Mouse (Mus musculus) thymus, postnatal 10 days (tissue): ENCODE data around the gene Micu1.

Source experiments
- DNase-seq, 2 experiments: peaks; one replicate each; pipeline ENCODE4 v3.0.0; 2021; ENCODE audit warnings: low spot score in 2 of 2

Micu1 gene

DNA sequence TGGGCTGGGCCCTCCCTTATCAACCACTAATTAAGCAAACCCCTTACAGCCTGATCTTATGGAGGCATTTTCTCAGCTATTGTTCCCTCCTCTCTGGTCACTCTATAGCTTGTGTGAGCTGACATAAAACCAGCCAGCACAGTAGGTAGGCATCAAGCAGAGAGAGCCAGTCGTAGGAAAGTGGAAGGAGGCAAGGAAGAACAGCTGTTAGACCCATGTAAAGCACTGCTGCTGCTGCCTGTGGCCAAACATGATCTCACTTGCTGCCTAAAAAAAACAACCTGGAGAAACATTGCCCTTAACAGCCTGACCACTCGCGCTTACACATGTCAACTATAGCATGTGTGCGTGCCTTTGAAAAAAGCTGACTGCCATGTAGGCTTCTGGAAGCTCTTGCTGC, 19.3 kb downstream of the Micu1 start:
- DNase-seq = no peak

DNA sequence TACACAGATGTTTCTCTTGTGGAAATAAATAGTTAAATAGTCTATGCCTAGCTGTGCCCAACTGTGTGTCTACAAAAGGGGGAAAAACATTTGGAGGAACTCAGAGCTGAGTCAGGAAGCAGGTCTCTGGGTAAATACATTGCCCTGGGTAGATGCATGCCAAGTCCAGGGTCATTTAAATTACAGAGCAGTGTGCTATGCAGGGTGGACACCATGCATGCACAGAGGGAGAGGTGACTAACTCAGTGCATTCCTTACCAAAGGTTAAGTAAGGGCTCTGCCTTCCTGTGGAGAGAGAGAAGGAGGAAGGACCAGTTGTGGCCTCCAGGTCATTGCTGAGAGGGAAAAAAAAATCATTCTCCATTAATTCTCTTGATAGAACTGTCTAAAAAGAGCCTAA, 22.4 kb downstream of the Micu1 start:
- no peak for DNase-seq

DNA sequence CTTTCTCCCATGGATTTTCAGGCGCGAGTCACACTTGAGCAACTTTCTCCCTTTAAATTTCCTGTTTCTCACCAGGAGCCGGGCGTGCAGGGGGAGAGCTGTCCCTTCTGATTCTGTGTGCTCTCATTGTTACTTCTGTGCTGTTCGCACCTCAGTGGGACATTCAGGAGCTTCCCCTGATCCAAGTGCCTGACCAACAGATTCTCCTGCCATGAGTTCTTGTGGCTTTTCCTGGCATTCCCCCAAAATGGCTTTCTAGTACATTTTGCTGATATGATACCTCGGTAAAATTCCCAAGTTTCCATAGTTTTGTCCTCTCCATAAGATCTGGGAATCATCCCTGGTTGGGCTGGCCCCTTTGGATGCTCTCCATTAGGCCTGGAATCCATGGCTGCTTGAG, 25.0 kb downstream of the Micu1 start:
- no peak for DNase-seq

DNA sequence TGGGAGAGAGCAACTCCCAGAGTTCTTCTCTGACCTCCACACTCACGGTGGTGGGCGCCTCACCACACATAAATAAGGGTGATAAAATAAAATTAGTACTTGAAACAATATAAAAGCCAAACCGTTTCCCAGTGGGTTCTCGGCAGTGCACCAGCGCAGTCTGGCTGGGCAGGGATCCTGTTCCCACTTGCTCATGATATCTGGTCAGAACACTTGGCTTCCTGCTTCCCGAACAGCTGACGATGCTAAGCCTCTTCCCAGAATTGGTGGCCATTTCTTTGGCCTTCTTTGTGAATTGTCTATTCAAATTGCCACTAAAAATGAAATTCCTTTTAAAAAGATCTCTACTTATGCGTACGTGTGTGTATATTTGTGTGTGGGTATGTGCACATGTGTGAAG, 27.0 kb downstream of the Micu1 start:
- no peak for DNase-seq

DNA sequence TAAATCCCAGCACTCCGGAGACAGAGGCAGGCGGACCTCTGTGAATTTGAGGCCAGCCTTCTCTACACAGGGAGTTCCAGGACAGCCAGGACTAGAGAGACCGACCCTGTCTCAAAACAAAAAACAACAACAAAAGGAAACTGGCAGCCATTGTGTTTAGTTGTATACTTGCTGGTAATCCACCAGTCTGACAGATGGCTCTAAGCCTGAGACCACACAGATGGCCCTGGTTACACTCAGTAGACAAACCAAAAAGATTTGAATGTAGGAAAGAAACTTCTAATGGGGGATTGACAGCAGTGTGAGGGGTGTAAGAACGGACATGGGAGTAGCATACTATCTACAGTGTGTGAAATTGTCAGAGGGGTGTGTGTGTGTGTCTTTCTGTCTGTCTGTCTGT, 27.6 kb downstream of the Micu1 start:
- no peak for DNase-seq

DNA sequence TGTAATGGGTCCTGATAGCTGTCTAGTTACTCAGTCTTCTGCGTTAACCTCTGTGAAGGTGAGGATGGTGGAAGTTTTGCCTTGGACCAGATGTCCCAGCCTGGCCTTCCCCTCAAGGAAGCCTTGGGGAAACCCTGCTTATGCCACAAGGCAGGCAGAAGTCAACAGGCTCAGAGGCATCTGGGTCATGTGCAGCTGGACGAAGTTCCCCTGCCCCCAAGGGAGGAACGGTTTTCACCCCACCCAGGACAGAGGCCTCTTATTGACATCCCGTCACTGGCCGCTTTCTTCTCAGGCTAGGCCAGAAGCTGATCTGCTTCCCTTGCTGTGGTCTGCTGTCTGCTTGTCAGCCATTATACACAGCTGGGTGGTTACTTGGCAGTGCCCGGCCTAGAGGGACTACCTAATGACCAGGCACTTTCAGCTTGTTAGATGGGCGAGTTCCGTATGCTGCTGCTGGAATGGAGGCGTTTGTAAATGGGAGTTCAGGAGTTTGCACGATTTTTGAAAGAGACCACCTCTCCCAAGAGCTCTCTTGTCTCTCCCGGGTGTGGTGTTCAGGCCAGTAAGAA, 33.8 kb downstream of the Micu1 start:
- DNase-seq = no peak

DNA sequence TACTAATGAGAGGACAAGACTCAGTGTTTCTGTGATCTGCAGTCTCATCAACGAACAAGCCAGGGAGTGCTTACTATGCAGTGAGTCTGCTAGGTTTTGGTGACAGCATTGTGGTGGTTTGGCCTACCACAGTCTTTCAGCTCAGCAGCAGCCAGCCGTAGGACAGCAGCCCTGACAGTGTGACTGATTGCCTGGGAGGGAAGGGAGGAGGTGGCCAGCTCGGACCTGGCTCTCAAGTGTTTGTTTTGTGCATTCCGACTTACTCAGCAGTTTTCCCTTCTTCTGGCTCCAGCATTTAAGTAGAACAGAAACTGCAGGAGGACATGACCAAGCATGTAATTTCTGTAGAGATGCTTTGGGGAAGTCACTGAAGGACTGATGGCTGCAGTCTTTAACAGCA, 39.2 kb downstream of the Micu1 start:
- no peak for DNase-seq

DNA sequence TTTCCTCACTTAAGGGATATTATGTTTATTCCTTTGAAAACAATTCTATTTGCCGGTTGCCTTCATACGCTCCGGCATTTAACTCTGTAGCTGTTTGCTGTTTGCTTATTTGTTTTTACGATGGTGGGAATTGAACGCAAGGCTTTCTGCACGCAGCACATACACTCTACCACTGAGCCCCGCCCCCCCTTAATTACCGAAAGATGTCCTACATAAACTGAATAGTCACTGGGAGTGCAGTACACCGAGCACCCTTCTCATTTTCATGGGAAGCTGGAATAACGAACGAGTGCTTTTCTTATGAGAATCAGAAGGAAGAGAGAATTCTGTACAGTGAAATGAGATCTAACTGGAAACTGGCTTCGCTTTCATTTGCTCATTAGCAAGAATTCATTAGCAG, 41.1 kb downstream of the Micu1 start:
- no peak for DNase-seq

DNA sequence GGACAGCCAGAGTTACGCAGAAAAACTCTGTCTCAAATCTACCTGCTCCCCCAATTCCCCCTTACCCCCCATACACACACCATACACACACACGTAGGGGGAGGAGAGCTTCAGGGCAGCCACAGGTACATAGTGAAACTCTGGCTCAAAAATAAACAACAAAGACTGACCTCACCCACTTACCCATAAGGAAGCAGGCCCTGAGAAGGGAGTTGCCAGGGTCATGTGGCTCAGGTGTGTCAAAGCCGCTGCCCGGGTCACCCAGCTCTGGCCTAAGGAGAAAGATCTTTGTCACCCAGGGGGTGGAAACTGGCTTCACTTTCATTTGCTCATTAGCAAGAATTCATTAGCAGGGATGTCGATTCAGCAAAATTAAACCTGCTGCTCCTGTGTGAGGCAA, 41.7 kb downstream of the Micu1 start:
- DNase-seq = no peak

DNA sequence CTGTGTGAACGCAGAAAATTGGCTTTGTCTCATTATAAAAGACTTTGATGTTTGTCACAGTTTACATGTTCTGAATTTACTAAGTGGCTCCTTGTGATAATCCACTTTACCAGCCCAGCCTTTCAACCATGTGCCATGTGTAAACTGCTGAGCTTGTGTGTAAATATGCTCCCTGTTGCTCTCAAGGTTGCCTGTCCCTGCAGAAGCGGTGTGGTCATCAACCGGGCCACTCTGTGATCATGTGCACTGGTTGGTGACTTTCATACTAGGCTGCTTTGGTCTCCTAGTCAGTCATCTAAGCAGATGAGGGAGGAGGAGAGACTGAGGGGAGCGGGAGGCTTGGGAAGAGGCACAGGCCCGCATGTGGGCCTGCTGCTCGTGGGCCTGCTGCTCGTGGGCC, 45.1 kb downstream of the Micu1 start:
- DNase-seq = no peak

DNA sequence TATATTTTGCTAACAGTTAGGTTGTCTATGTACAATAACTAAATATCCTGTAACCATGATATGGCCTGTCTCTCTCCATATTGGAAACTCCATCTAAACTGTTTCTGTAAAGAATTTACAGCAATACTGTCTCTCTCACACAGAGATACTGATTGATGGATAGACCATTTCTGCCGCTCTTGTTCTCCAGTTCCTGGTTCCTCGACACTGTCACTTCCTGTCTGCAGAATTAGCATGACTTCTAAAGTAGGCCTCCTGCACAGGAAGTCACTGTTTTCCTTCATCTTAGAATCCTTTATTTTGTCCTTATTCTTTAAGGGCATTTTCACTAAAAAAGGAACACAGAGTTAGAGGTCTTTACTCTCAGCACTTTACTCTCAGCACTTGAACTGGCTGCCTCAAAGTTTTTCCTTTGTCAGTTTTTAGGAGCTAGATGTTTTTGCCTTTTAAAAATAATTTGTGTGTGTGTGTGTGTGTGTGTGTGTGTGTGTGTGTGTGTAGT, 46.5 kb downstream of the Micu1 start:
- peak in 1 of 2 experiments; percentile 22 for DNase-seq

DNA sequence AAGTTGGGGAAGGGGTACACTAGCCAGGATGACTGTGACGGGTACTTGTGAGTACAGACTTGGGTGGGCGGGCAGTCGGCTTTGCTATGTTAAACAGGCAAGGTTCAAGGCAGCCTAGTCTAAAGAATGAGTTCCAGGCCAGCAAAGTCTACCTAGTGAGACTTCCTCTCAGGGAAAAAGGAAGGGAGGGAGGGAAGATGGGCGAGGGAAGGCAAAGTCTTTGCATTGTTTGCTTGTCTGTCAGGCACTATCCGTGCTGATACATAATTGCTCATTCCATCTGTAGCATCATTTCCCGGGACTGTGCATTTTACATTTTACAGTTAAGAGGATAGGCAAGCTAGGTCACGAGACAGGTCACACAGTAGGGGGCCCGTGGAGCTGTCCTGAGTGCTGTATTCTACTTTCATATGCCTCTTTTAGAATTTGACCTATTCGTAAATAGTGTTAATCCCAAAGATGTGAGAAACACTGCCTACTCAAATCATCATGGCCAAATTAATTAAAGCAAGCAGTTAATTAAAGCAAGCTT, 51.3 kb downstream of the Micu1 start:
- DNase-seq = no peak

DNA sequence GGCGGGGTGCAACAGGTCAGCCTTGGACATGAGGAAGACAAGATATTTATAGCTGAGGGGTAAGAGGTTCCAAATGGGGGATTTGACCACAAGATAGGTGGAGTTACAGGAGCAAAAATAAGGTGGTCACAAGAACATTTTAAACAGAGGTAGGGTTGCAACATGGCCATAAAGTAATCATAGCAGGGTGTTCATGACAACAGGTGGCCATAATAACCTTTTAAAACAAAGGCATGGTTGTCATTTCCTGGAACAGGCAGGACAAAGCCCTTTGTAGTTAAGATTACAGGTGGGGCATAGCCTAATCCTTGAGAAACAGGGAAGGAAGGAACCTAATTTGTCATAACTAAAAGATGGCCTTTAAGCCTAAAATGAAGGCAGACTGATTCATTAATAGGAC, 51.8 kb downstream of the Micu1 start:
- no peak for DNase-seq

DNA sequence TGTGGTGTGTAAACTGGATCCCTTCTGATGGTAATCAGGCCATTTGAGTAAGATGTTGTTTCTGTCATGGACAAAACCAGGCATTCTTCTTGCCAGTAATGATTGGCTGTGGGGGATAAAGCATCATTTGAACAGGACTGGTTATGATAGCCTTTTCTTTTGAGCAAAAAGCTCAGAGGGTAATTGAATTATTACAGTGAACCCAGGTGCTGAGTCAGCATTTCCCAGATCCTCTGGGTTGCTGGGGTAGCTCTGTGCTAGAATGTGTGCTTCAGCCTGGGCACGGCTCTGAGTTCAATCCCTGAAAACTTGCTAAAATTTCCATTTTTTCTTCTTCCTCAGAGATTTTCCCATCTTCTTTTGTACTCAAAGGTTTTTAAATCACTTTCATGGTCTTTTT, 52.6 kb downstream of the Micu1 start:
- no peak for DNase-seq

DNA sequence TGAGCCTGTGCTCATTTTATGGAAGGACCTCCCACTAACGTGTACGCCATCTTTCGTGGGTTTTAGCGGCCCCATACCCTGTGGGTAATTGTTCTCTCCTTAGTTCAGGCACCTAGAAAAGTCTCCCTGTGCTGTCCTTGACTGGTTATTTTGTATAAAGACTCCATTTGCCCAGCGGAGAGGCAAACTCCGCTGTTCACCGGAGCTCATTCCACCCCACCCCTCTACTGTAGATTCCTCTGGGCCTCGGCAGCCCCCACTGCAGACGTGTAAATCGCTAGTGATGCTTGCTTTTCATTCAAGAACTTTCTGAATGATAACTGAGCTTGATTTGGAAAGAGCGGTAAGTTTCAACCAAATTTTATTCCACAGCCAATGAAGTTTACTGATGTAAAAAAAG, 53.4 kb downstream of the Micu1 start:
- no peak for DNase-seq

DNA sequence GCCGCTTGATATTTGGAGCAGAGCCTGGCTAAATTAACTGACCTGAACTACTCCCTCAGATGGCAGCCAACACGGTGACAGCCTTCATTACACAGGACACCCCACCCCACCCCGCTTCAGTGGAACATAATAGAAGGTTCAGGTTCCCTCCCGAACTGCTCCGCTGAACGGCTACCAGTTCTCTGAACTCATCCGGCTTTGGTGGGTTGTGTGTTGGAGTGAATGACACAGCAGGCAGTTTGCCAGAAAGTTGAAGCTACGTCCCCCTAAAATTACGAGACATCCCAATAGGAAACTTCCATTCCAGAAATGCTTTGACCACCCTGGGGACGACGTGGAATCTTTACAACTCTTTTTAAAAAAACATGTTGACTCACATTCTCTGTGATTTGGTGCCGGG, 53.8 kb downstream of the Micu1 start:
- no peak for DNase-seq

DNA sequence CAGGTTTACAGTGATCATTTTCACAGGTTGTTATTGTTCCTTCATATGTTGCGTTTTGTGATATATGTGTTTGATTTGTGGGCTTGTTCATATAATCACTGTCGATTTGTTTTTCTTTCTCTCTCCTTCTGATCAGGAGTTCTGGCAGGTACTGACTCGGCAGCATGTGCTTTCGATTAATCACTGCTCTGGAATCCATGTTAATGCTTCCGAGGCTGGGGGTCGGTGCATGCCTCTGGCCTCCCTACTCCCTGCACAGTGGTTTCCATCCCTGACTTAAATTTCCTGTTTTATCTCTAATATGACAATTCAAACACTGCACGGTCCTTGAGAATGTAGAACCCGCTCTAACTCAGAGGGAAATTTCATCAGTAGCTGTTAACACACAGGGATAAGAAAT, 54.3 kb downstream of the Micu1 start:
- no peak for DNase-seq

DNA sequence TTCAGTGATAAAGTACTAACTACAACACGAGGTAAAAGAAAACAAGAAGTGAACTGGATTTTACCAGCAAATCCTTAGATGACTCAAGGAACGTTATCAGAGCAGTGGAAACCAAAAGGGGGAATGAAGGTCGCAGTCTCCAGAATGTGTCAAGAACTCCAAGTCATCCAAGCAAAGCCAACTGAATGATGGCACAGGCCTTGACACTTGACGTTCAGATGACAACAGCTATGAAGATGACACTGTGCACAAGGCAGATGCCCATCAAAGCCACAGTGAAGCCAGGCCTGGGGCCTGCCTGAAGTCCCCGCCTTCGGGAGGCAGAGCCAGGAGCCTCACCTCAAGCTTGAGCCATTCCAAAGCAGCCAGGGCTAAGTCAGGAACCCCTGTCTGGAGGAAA, 62.5 kb downstream of the Micu1 start:
- DNase-seq = no peak

DNA sequence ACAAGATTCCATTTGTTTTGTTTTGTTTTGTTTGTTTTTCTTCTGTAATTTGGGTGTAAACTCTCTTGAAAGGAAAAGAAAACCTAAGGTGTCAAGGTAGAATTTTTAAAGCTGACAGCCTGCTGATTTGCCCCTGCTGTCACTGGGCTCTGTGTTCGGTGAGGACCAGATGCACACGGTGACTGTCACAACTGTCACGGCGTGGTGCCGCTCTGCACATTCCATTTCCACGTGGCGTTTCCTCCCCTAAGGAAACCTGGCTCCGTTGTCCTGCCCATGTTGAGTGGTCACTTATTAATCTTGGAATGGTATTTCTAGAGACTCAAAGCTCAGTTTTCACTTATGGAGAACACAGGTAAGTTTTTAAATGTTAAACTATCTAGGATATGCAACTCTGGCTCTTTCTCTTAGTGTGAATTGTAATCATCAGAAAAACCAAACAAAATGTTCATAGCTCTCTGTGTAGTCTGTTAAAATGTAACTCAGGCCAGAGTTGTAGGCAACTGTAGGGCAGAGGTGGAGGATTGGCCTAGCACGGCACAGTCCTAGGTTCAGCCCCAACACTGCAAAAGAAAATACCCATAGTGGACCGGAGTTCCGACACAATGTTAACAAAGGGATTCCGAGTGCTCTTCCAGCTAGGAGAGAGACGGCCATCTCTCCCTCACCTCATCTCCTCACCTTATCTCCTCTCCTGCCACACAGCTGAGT, 66.2 kb downstream of the Micu1 start:
- no peak for DNase-seq

DNA sequence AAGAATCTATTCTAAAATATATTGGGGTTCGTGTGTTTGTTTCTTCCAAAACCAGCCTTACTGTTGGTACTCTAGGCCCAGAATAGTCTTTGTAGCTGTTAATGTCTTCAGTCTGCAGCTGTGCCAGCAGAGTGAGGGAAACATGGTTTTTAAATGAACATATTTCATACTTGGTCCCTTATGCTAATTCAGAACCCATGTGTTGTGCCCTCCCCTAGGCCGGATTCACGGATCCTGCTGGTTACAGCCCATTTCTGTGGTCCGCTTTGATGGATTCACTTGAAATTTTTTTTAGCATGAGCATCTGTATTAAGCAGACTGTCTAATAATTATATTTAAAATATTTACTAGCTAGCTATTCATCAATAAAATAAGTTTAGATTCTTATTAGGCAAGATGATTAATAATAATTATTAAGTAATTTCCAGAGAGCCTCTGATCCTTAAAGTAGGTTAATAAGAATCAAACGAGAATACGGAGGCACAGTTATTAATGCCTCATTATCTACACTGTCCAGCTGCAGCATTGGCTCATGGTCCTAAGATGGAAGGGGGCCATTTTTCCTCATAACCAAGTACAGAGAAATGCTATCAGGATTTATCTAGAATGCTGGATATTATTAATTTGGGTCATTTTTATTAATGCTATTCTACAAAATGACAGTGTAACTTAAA, 69.2 kb downstream of the Micu1 start:
- DNase-seq = no peak

DNA sequence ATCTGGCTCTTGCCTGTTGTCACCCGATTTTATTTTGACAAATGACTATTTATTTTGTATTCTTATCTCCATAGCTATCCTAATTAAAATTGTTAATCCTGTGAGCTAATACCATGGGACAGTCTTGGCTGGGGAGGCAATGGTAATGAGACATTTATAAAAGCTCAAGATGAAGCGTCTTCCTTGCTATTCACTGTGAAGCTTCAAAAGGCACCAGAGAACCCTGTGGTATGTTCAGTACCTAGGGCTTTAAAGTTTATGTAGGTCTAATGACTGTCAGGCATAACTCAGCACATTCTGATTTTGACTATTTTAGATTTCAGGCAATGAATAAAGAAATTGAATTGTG, 69.7 kb downstream of the Micu1 start:
- DNase-seq = no peak

DNA sequence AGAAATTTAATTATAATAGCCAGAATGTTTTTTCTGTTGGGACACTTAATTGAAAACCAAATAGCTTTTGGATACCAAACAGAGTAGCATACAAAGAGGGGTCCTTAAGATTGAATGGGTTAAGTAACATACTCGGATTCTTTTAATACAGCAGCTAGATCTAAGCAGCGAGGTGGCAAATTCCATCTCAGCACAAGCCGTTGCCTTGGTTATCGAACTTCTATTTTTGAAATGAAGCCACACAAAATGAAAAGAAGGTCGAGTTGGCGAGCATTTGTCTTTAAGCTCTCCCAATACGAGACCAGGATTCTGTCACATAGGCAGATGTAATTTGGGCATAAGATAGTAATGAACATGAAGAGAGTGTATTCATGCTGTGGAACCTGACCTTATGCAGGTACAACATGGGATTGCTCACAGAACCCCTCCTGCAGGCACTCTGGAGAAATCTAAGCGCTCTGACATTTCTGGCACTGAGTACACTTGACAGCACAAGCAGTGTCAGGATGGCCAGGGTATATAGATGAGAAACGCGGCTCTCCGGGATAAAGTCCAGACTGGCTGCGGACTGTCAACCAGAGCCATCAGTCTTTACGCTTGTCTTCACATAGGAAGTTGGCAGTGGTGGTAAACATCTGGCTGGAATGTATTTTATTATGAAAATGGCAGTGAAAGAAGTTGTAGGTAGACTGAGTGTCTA, 71.3 kb downstream of the Micu1 start:
- DNase-seq = no peak

DNA sequence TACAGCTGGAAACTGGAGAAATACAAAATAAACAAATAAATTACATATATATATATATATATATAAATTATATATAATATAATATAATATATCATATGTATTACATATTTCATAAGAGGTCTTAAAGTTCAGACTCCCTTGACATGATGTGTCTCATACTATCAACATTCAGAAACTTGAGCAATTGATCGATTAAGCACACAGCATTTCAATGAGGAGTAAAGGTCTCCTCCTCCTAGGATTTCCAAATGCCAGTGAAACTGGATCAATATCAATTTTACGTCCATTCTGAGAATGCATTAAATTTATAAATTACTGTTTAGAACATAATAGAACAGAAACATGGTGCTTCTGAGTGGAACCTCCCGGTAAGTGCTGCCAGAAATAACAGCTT, 71.9 kb downstream of the Micu1 start:
- DNase-seq = no peak
